Mouse (Mus musculus) bone marrow, adult 2 months (tissue): ENCODE measurements around the gene Cep57l1. TPM values are rescaled to one million over a fixed set of nuclear protein-coding genes. Genes with fewer than 3 reads are reported as not detected.
A peak's percentile ranks its signal among the peaks of the same experiment; 100 is the strongest.

Experiments used
- H3K27ac ChIP-seq: fragments of 200-500 bp; 2 replicates; pipeline ENCODE4 v1.5.1; 2012; ENCODE audit warnings: low read depth, mild to moderate bottlenecking, control low read depth, inconsistent platforms, low read length; ENCODE audit not compliant: control insufficient read depth, poor library complexity, insufficient read depth
- H3K4me1 ChIP-seq: fragments of 200-500 bp; 2 replicates; pipeline ENCODE4 v1.6.1; 2011; ENCODE audit warnings: low read length; ENCODE audit not compliant: control insufficient read depth, insufficient read depth
- H3K4me3 ChIP-seq: fragments of 200-500 bp; replicated peaks from 2 replicates; pipeline ENCODE3; 2011; ENCODE audit warnings: mild to moderate bottlenecking, low read depth, low read length, control low read depth; ENCODE audit not compliant: control insufficient read depth
- CTCF ChIP-seq: fragments of 200-500 bp; IDR thresholded peaks from 2 replicates; pipeline ENCODE4 v1.5.1; 2011; ENCODE audit warnings: low read length, control low read depth; ENCODE audit not compliant: control insufficient read depth, insufficient read depth
- POLR2A ChIP-seq: fragments of 200-500 bp; IDR thresholded peaks from 2 replicates; pipeline ENCODE4 v1.6.1; 2011; ENCODE audit warnings: low read depth, mild to moderate bottlenecking, control low read depth, low read length, borderline replicate concordance; ENCODE audit not compliant: control insufficient read depth
- WGBS: fragments of 180-500 bp; shearing (Covaris S2); methylation state at CpG from one replicate; pipeline ENCODE4 v1.1.7; 2018; 5-methylcytosine and 5-hydroxymethylcytosine counted together
- polyA plus RNA-seq: library from polyadenylated mRNA; stranded (reverse); fragments of >200 nt; gene quantifications from 2 replicates; pipeline ENCODE4 v1.2.4, GENCODE M21; 2011; ENCODE audit warnings: low replicate concordance; ENCODE audit not compliant: missing spikeins, insufficient read depth, insufficient read length

Cep57l1 gene
- polyA plus RNA-seq, 1 experiment, result 20.2 TPM

DNA sequence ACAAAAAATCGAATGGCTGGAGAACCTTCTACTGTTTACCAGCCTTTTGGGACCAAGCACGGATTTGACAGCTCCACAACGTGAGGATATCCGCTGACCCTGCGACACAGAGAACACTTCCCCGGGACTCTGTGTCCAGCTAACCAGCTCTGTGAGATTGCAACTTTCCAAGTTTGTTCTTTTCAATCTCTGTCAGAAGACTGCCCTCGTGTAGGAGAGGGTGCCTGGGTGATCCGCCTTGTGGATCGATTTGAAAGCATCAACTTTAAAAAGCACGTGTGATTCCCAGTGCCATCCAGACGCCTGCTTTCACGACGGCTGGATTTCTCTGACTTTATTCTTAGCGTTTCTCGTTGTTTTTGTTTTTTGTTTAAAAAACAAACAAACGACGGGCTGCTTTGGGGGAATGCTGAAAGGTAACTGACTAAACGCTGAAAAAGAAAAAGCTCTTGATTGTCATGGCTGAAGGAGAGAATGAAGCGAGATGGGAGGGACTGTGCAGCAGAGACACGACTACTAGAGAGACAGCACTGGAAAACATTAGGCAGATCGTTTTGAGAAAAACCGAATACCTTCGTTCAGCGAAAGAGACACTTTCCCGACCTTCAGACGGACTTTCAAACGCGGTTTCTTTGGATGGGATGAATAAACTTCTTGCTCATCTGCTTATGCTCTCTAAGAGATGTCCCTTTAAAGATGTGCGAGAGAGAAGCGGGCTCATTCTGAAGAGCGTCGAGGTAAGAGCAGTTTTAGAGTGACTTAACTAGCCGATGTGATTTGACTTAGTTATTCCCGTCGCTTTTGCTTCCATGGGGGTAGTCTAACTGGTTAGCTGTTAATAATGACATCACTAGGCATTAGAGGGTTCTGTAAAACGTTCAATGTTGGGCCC is 1.1 kb upstream of the Cep57l1 start:
- Histone ChIP-seq H3K4me1 (peaks cover 4% of the 10 kb centered on the region), H3K4me3 (peak overlapping the region; percentile 89), H3K27ac (peak overlapping the region; percentile 89)
- under 1% methylated on average over 36 of the region's 36 CpGs for WGBS
- TF ChIP-seq CTCF, result no peak
- TF ChIP-seq POLR2A, result no peak

DNA sequence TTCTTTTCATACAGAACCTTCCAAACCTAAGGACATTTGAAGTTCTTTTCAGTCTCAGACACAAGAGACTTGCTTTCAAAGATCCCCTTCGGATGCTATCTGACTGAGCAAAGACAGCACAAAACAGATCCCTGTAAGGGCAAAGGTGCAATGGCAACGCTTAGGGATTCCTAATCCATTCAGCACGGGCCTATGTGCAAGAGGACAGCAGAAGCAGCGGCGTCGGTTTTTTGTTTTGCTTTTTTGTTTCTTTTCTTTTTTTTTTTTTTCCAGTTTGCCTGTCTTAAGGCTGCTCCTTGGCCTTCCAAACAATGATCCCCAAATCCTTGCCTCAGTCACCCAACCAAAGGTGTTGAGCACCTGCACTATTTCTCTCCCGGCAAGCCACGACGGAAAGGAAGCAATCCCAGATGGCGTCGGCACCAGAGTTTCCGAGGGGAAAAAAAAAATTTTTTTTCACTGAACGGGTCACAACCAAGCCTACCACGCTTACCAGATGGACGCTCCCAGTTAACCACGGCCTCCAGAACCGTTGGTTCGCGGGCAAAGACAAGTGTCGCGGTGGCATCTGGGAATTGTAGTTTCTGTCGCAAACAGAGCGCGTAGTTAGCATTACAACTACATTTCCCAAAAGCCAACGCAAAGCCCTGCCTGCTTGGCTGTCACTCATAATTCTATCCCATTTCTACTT is 446 bp downstream of the Cep57l1 start:
- H3K4me3 ChIP-seq, result peak overlapping the region; percentile 89
- H3K4me1 ChIP-seq, result peaks cover 2% of the 10 kb centered on the region
- TF ChIP-seq POLR2A, result no peak
- TF ChIP-seq CTCF, result no peak
- WGBS, result 4% methylated on average over 25 of the region's 25 CpGs
- peak overlapping the region; percentile 89 for H3K27ac ChIP-seq

DNA sequence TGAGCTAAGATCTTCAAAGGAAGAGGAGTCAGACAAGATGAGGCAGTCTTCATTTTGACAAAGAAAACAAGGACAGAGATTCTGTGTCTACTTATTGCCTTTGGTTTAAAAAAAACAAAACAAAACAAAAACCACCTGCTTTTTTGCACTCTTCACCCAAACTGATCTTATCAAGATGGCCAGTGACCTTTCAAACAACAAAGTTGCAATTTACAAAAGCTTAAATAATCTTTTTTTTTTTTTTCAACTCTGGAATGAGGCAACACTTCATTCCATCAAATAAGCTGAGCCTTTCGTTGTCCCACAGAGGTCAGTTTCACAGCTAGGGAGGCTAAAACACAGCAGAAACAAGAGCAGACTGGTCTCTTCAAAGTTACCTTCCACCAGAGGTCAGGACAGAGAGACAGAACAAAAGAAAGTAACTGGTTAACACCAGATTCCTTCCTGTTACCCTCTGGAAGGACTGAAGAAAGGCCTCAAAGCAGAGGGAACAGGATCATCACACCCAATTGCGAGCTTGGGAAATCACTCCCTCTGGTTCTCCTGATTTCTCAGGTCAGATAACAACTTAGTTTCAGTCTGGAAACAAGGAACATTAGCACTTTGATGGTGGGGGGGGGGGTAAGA is 3.8 kb downstream of the Cep57l1 start:
- H3K4me3 ChIP-seq, result no peak overlapping the region
- no peaks in the 10 kb centered on the region for H3K4me1 ChIP-seq
- 87% methylated on average over 2 of the region's 2 CpGs for WGBS
- no peak overlapping the region for H3K27ac ChIP-seq
- TF ChIP-seq CTCF (no peak), POLR2A (no peak)

DNA sequence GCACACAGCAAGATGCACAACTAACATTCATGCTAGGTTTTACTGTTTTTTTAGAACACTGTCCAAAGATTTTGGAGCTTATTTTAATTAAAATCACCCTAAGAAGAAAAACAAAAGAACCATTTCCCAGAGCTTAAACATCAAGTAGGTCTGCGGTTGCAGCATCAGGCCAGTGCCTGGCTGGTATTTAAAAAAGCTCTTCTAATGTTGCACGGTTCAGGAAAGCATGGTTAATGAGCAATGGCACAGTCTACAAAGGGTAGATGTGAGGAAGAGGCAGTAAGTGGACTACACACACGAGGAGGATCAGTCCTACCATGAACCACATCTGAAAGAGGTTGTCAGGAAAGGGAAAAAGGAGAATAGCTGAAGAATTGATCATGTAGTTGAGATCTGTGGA is 5.0 kb downstream of the Cep57l1 start:
- no peak overlapping the region for H3K4me3 ChIP-seq
- no peak overlapping the region for H3K27ac ChIP-seq
- WGBS, result 87% methylated on average over 3 of the region's 3 CpGs
- H3K4me1 ChIP-seq, result no peaks in the 10 kb centered on the region
- TF ChIP-seq CTCF (no peak), POLR2A (no peak)

GRCm38 (mm10) chr10:41803467-41803866 is 6.2 kb downstream of the Cep57l1 start:
- WGBS, result 94% methylated on average over 8 of the region's 8 CpGs

DNA sequence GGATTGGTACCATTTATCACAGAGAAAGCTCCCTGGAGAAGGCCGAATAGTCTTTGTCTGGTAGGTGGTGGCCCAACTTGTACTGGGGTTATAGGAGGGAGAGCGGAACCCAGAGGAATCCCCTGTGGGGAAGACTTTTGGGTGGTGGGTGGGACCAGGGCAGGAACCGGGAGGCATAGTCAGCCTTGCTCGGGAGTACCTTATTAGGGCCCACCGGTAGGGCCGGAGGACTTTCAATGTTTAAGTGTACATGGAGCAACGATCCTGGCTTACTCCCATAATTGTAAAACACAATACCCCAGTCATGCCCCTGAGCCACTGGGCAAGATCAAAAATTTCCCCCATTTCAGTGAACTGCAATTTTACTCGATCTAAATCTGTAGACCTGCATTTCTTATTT is 12.4 kb downstream of the Cep57l1 start:
- 93% methylated on average over 8 of the region's 8 CpGs for WGBS
- Histone ChIP-seq H3K4me3 (no peak overlapping the region), H3K4me1 (no peaks in the 10 kb centered on the region; the same call in 1 of the 2 replicates), H3K27ac (no peak overlapping the region)
- TF ChIP-seq CTCF (no peak), POLR2A (no peak)

More at GRCm38 (mm10) chr10:41803467-41803866, 6.2 kb downstream of the Cep57l1 start:
- no peak for TF ChIP-seq CTCF
- no peak for TF ChIP-seq POLR2A
- no peak overlapping the region for H3K4me3 ChIP-seq
- no peak overlapping the region for H3K27ac ChIP-seq
- H3K4me1 ChIP-seq, result no peaks in the 10 kb centered on the region

- Histone ChIP-seq H3K27ac (no peak overlapping the region), H3K4me1 (no peaks in the 10 kb centered on the region; the same call in 1 of the 2 replicates), H3K4me3 (no peak overlapping the region)
- 90% methylated on average over 6 of the region's 6 CpGs for WGBS
- no peak for TF ChIP-seq POLR2A
- no peak for TF ChIP-seq CTCF
Measured at GRCm38 (mm10) chr10:41792375-41792774, 17.3 kb downstream of the Cep57l1 start.

GRCm38 (mm10) chr10:41767254-41767653 is 42.4 kb downstream of the Cep57l1 start:
- 71% methylated on average over 6 of the region's 6 CpGs for WGBS
- no peak overlapping the region for H3K4me3 ChIP-seq
- no peak overlapping the region for H3K27ac ChIP-seq
- H3K4me1 ChIP-seq, result no peaks in the 10 kb centered on the region
- TF ChIP-seq POLR2A (no peak), CTCF (no peak)
